Mouse (Mus musculus): ENCODE measurements at regions not wholly inside any gene's neighbourhood (a gene's known extent, or its start where the extent isn't known, plus 50 kb on each side); places are given as distances from the start of the nearest gene placed in this dataset.

DNA sequence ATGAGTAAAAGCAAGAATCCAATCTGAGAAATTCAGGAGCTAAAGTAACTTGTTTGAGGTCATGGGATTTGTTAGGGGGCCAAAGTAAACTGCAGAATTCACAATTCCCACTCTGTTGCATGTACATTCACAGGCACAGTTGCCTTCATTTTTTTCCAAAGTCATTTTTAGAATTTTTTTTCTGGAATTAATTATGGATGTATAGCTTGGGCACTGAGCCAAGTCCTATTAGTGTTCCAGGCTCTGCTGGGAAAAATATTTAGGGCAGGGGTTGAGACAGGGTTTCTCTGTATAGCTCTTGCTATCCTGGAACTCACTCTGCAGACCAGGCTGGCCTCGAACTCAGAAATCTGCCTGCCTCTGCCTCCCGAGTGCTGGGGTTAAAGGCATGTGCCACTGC is 188.3 kb downstream of the Cd83 start:
- no peak for DNase-seq (ENCODE audit: low spot score)

GRCm38 (mm10) chr13:43975281-43975680 is 190.7 kb downstream of the Cd83 start:
- no peak for DNase-seq (ENCODE audit: low spot score)

DNA sequence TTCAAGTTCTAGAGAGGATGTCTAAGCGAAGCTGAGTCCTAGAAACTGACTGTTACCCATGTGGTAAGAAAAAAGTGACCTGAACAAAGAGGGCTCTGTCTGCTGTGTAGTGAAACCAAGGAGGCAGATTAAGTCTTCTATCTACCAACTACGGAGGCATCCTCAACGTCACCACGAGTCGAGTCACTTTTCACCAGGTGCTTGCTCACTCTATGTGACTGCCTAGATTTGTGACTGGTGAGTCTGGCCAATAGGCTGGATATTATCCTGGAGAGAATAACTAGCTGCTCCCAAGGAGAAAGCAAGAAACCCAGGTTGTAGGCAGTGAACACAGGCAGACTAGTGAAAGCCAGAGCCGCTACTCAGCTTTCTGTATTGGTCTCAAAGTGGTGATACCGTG is 191.2 kb downstream of the Cd83 start:
- DNase-seq (ENCODE audit: low spot score) = no peak

DNA sequence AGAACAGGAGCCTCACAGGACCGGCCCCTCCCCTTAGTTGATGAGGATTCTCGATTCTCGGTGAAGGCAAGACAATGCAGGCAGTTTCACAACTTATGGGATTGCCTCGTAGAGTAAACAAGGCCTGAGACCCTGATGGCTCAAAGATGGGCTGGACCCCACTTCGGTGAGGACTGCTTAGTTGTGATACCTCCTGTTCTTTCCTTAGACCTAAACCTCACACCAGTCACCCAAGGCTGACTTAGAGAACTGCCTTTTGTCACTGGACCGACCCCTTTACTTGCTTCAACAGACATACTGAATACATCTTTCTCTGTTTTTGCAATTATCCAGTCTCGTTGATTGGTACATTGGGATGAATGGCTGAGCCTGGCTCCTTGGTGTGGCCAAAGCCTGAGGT is 192.1 kb downstream of the Cd83 start:
- no peak for DNase-seq (ENCODE audit: low spot score)

GRCm38 (mm10) chr13:43987338-43987737 is 202.8 kb downstream of the Cd83 start:
- DNase-seq (ENCODE audit: low spot score) = no peak

DNA sequence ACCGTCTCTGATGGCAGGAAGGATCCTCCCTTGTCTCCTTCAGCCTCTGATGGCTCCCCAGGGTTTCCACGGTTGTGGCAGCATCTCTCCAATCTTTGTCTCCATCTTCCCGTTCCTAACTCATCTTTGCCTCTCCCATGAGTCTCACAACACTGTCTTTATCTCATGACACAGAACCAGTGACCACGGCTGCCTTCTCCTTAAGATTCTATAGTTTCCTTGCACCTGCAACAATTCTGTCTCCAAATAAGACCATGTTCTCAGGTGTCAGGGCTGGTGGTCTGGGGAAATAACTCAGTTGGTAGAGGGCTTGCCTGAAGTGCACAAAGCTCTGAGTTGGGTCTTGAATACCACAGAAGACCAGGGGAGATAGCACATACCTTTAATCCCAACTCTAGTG is 203.8 kb downstream of the Cd83 start:
- no peak for DNase-seq (ENCODE audit: low spot score)

DNA sequence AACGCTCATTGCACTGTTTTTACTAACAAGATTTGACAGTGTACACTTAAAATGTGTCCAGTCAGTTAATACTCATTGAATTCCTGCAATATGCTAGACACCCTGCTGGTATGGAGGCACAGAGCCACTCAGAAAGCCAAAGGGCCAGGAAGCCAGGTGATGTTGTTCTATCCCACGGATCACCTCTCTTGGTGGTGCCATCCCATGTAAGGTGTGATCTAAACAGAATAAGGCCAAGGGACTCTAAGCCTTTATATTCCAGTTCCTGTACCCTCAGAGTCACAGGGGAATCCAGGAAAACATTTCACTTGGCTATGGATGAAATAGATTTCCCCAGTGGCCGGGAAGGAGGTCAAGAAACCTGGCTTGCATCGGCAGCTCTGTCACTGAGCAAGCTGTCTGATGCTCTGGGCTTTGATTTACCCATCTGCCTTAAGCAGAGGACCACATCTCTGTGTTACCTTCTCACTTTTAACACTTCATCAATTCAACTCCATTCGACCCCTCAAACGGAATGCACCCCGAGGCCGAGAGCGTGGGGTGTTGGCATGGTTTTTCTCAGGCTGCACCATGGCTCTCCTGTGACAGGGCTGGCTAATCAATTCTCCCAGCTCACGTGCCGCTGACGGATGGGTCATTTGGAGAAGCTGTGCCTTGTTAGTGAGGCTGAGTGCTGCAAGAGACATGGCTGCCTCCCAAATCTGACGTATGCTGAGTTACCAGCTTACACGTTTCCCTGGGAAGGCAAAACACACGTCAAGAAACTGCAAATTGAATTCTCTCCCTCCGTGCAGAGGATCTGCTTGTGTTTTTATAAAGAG is 205.9 kb downstream of the Cd83 start:
- no peak for DNase-seq (ENCODE audit: low spot score)

DNA sequence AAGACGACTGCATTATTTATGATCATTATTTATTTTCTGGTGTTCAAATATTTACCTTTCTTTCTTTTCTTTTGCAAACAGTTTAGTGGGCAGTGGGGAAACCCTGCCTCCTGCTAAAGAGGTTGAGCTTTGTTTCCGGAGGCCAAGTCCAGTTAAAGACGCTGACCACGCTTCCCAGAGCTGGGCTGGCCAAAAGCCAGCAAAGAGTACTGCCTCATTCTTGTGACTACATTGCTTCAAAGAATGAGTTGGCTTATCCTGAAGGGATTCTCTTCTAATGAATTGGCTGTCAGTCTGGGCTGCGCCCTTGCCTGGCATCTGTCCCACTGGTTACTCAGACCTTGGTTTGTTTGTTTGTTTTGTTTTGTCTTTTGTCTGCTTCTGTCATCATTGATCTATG is 207.2 kb downstream of the Cd83 start:
- peak; percentile 32 for DNase-seq (ENCODE audit: low spot score)

DNA sequence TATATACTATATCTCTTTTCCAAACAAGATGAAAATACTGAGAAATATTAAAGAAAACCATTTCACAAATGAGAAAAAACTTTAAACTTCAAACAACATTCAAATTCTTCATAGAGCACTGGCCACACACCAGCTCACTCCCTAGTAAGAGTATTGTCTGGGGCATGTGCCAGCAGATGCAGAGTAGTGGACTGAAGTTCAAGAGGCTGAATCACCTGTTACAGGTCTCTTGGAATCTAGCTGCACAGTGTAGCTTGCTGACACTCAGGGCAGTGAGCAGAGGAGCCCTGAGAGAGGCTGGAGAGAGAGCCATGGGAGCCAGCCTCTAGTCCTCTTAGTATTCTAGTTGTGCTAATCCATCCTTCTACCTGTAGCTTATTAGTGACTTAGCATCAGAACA is 208.4 kb downstream of the Cd83 start:
- DNase-seq (ENCODE audit: low spot score) = no peak

DNA sequence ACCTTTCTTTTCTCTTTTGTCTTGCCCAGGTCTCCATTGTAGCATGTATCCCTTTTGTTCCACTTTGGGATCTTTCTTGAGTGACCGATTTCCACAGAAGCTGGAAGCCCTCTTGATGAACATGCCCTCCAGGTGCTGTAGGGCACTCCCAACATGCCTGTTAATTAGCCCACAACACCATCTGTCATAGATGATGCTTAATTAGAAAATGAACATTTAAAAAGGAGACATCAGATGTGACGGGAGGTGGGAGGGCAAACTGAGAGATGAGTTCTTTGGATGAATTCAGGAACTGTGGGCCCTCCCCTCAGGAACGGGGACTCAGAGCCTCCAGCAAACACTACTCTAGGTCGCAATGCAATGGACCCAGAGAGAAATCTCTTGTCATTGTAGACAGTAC is 209.8 kb downstream of the Cd83 start:
- no peak for DNase-seq (ENCODE audit: low spot score)

- no peak for DNase-seq (ENCODE audit: low spot score)
Measured at GRCm38 (mm10) chr13:43995623-43996022, 211.0 kb downstream of the Cd83 start.

DNA sequence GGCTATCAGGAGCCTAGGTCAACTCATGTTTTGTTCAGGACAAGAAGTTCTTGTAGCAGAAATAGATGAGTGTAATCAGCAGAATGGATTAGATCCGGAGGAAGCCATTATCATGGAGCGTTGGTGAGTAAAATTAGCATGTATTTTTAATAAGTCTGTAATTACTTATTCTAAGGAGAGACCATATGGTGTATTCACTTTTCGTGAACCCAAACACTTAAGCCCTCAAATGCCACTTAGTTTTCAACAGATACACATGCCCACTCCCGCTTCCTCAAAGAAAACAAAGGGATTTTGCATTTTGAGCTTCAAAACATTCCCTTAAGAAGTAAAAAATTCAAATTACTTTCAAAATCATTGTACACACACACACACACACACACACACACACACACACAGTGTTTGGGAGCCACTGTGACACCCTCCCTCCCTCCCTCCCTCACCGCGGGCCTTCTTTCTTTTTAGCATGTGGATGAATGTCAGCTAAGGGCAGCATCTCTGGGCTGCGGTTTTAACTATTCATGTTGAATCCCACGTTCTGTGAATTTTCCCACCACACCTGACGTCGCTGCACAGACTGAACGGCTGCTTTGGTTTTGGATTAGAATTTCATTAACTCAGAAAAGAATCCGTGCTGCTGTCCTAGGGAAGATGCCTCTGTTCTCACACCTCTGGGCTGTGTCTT is 217.4 kb downstream of the Cd83 start:
- no peak for DNase-seq (ENCODE audit: low spot score)

GRCm38 (mm10) chr13:44012868-44013267 is 228.3 kb downstream of the Cd83 start:
- no peak for DNase-seq (ENCODE audit: low spot score)

- DNase-seq (ENCODE audit: low spot score) = no peak
Measured at GRCm38 (mm10) chr13:44018489-44019303, 234.1 kb downstream of the Cd83 start.

- DNase-seq (ENCODE audit: low spot score) = no peak
Measured at GRCm38 (mm10) chr13:44019304-44019583, 234.7 kb downstream of the Cd83 start.

DNA sequence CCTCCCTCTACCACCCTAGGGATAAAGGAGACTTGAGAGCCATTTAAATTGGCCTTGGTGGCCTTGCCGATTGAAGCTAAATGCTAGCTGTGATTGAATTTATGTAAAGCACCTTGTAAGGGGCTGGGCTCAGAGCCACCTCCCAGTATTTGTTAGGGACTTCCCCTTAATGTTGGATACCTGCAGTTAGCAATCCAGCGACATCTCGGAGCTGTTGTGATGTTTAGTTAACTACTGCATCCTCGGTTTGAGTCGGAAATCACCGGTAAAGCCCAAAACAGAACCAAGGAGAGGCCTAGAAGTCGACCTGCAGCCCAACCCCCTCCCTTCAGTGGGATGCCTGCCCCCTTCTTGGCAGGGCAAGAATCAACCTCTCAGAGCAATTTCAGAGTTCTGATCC is 236.3 kb downstream of the Cd83 start:
- no peak for DNase-seq (ENCODE audit: low spot score)

- DNase-seq (ENCODE audit: low spot score) = no peak
Measured at GRCm38 (mm10) chr13:44022106-44022505, 237.5 kb downstream of the Cd83 start.

DNA sequence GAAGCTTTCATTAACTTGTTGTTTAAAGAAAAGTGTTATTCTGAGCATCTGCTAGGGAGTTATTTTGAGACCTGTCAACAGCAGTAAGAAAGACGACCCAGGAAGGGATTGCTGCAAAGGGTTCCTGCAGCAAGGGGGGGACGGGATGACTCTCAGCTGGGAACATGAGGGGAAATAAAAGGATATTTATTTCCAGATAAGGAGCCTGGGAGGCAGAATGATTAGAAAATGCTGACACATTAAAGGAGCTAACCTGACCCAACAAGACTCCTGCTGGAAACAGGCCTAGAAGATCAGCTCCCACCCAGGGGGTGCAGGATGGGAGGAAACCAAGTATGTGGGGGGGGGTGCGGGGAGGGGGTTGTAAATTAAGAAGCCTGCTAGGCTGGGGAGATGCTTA is 240.0 kb downstream of the Cd83 start:
- DNase-seq (ENCODE audit: low spot score) = peak; percentile 6

- no peak for DNase-seq (ENCODE audit: low spot score)
Measured at GRCm38 (mm10) chr13:44026321-44027255, 242.0 kb downstream of the Cd83 start.

DNA sequence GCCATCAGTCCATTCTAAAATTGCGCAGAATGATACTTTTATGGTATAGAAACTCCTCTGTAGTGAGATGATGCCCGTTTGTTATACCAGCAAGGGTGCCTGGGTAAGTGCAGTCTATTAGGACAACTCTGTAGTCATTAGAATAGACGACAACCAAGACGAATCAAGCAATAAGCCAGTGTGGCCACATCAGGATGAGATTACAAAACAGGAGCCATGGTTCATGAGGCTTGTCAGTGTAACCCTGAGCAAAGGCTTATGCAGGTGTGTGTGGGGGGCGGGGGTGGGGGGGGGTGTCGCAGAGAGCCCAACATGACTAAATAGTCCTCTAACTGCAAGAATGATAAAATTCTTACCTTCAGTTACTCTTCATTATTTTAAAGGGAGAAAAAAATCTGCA is 243.5 kb downstream of the Cd83 start:
- DNase-seq (ENCODE audit: low spot score) = no peak

DNA sequence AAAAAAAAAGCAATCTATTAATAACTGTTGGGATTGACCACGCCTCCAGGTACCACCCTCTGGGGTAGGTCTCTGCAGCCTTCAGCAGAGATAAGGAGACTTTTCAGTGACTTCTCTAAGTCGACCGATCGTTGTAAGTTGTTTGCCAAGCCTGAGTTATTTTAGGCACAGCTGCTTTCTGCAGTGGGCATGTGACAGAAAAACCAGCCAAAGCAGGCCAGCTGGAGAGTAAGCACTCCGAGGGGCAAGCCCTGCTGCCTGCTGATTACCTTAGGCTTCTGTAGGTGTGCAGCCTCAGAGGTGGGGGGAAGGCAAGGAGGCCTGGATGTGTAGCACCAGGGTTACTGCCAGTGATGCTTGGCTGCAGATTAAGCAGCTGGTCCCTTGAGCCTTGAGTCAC is 246.0 kb downstream of the Cd83 start:
- DNase-seq (ENCODE audit: low spot score) = no peak

DNA sequence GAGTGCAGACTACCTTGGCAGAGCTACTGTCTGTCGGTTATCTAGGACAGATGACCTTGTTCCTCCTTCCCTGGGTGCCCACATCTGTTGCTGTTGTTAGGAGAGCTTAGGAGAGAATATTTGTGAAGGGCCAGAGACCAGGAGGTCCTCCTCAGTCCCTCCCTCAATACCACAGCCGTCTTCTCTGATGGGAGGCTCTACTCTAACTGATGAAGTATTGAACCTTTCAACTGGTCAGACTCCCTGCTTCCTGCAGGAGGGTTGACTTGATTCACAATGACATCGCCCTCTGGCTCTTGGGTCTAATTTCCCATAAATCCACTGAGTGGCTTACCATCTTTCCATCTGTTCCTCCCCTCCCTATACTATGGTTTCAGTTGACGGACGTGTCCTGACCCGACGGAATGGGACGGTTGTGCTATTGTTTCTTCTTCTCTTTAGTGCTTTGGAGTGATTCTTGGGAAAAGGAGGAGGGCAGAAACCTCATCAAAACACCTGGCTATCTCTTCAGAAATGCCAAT is 253.3 kb downstream of the Cd83 start:
- DNase-seq (ENCODE audit: low spot score) = no peak

All from ovary, adult 18-20 months (tissue).